Mouse (Mus musculus): Measurements from ENCODE around the gene Emc6.

- TF ChIP-seq CTCF (IDR thresholded peaks at IDR 0.05; ENCODE audit: control insufficient read depth, insufficient read depth, low read length) (no peak), POLR2A (IDR thresholded peaks at IDR 0.05; ENCODE audit: borderline replicate concordance, control insufficient read depth, low read depth, low read length) (no peak)
These were observed 651 bp downstream of the Emc6 start for GRCm38 (mm10) chr11:73176186-73176585.
